Comparison of ENCODE assay signal across 32 mouse cellular contexts in genomic region chr3:122789544-122789943, GRCm38 (mm10).
"Had no signal": no experiment of that assay in that cellular context is flagged by ENCODE, and none has a peak within 500 bp of the region (broad histone marks: within the 10 kb centered on the region; RNA-seq: fewer than 3 reads in every experiment).

No protein-coding gene starts in this region.

- DNase-seq: left cerebral cortex, postnatal 4 days; liver; liver, embryonic 13.5 days; liver, postnatal 0 days; lung, adult 18-20 months; lung, adult 2 months; lung, embryonic 14.5 days; lung, postnatal 10 days; lung, postnatal 14 days; lung, postnatal 36 days; lung, postnatal 4 days; midbrain, embryonic 14.5 days had no signal

- H3K9ac ChIP-seq: limb, embryonic 12.5 days; limb, embryonic 13.5 days; limb, embryonic 15.5 days; liver, embryonic 13.5 days; liver, embryonic 14.5 days; liver, embryonic 15.5 days; liver, postnatal 0 days; lung, embryonic 14.5 days; lung, embryonic 15.5 days; midbrain, embryonic 12.5 days; midbrain, embryonic 13.5 days; midbrain, embryonic 15.5 days; neural tube, embryonic 12.5 days had no signal

- ATAC-seq: liver, postnatal 0 days; lung, postnatal 0 days; midbrain, embryonic 13.5 days; midbrain, embryonic 15.5 days; midbrain, embryonic 16.5 days had no signal

- H3K27ac ChIP-seq: left cerebral cortex, adult 2 months; limb, embryonic 10.5 days; limb, embryonic 12.5 days; limb, embryonic 13.5 days; limb, embryonic 15.5 days; liver, embryonic 13.5 days; liver, embryonic 14.5 days; liver, embryonic 15.5 days; lung, embryonic 15.5 days; macrophage; midbrain, embryonic 10.5 days; midbrain, embryonic 12.5 days; midbrain, embryonic 13.5 days; midbrain, embryonic 15.5 days; neural tube, embryonic 12.5 days had no signal

- H3K36me3 ChIP-seq: liver, embryonic 13.5 days; liver, embryonic 15.5 days; midbrain, embryonic 15.5 days had no signal

- H3K4me3 ChIP-seq: left cerebral cortex, adult 2 months; limb, embryonic 10.5 days; limb, embryonic 12.5 days; limb, embryonic 13.5 days; limb, embryonic 15.5 days; liver, embryonic 13.5 days; liver, embryonic 15.5 days; lung, embryonic 15.5 days; megakaryocyte, embryonic 14.5 days; midbrain, embryonic 10.5 days; midbrain, embryonic 12.5 days; midbrain, embryonic 13.5 days; midbrain, embryonic 15.5 days; myocyte; neural tube, embryonic 12.5 days had no signal

- H3K4me1 ChIP-seq: limb, embryonic 10.5 days; limb, embryonic 12.5 days; limb, embryonic 13.5 days; limb, embryonic 15.5 days; liver, embryonic 13.5 days; liver, embryonic 15.5 days; lung, embryonic 15.5 days; midbrain, embryonic 10.5 days; midbrain, embryonic 12.5 days; midbrain, embryonic 13.5 days; midbrain, embryonic 15.5 days; neural tube, embryonic 12.5 days had no signal

- H3K4me2 ChIP-seq: limb, embryonic 12.5 days; limb, embryonic 13.5 days; limb, embryonic 15.5 days; liver, embryonic 11.5 days; liver, embryonic 13.5 days; liver, embryonic 15.5 days; lung, embryonic 14.5 days; lung, embryonic 15.5 days; midbrain, embryonic 11.5 days; midbrain, embryonic 12.5 days; midbrain, embryonic 13.5 days; midbrain, embryonic 15.5 days; neural tube, embryonic 12.5 days had no signal

- H3K9me3 ChIP-seq: liver, embryonic 13.5 days; liver, embryonic 15.5 days; lung, embryonic 15.5 days; megakaryocyte, embryonic 14.5 days; midbrain, embryonic 12.5 days; midbrain, embryonic 13.5 days; midbrain, embryonic 15.5 days; neural tube, embryonic 12.5 days had no signal

- H3K27me3 ChIP-seq: limb, embryonic 12.5 days; limb, embryonic 13.5 days; limb, embryonic 15.5 days; liver, embryonic 13.5 days; liver, embryonic 15.5 days; lung, embryonic 15.5 days; megakaryocyte, embryonic 14.5 days; midbrain, embryonic 12.5 days; midbrain, embryonic 13.5 days; midbrain, embryonic 15.5 days; neural tube, embryonic 12.5 days had no signal
